Mouse (Mus musculus): ENCODE measurements around the gene Ppwd1.
"Not testable (repeated sequence)": the region's sequence is repeated elsewhere in the genome, so short reads cannot be mapped to it uniquely, and the experiment has no call there.

Gene Ppwd1

DNA sequence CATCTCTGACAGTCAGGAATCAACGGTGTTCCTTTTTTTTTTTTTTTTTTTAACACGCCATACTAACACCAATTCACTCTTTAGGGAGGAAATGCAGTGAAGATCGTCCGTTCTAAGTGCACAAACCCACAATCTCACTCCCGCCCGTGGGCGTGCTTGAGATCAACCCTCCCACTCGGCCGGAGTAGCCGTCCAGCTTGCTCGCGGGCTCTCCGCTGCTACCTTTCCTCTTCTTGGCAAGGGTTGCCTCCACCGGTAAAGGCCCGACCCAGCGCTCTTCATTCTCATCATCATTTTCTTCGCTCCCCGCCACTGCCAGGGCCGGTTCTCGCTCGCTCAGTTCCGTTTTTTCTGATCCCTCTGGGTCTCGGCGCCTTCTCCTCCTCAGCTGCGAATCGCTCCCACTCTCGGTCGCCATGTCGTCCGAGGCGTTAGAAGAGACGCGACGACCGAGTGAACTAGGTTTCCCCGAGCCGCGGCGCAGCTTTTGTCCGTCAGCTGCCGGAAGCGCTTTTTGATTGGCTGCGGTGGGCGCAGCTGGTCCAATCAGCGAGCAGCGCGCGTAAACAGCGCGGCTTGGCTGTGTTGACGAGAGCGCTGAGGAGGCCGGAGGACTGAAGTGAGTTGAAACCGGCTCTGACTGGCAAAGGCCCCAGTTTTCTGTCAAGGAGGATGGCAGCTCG is at the start of gene Ppwd1, which contains the start of gene Cenpk:
Ppwd1 (minus strand) TSS at position 460 of the 683 bp plus-strand sequence.
Cenpk (plus strand) TSS at position 228 of the 683 bp plus-strand sequence.
- peak; percentile 96 for DNase-seq

DNA sequence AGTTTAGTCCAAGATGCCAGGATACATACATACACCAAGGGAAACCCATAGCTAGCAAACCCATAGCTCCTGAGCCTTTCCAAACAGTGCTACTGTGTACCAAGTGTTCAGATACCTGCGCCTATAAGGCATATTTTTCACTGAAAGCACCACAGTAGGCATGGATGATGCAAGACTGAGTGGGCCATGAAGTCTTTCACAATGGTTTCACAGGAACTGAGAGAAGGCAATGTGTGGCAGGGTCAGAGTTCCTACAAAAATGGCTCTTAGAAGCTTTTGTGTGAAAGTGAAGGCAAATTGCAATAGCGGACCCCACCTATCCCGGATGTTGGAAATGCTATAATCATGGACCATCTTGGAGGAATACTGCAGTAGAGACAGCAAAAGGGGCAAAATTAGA is 30.4 kb upstream of the Ppwd1 start:
- no peak for DNase-seq

DNA sequence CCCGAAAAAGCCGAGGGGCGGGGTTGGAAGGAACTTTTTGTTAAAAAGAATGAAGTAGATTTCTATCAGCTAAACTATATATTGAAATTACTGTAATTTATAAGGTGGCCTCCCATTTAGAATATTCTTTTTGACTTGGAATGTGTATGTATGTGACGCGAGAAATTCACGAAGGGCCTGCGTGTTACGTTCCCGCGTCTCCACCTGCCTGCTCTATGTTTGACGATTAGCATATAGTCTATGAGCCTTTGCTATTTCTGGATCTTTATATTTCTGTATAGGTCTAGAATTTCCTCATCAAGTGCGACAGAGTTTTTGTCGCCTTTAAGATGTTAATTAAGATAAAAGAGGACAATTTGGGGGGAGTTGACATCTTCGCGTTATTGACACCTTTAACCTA is 538 bp upstream of the Ppwd1 start:
- peak; percentile 45 for DNase-seq

DNA sequence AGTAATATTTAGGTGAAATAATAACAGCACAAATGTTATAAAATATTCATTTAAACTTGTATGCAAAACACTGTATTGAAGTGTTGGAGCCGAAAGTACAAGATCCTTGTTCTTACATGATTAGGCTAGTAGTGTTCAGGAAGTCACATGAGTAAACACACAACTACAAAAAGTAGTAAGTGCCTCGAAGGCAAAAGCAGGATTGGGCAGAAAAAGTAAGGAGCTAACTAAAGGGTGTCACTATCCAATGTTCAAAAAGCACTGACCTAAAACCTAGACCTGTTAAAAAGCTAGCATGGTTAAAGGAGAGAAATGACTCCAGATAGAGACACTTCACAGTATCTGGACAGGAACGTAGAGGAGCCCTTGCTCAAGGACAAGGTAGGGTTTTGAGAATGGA is 1.2 kb downstream of the Ppwd1 start:
- no peak for DNase-seq

DNA sequence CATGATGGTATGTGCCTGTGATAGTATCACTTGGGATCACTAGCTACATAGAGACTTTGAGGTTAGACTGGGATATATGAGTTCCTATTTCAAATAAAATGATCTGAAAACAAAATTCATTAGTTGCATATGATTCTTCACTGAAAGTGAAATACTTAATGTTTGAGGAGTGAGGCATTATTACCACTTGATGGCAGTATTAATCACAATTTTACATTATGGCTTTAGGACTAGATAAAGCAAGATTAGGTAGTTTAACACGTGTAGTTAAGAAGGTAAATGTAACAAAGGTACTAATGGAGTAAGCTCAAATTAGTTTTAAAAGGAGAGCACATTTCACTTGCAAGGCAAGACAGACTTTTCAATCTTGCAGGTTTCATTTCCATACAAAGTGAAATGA is 24.3 kb downstream of the Ppwd1 start:
- no peak for DNase-seq

DNA sequence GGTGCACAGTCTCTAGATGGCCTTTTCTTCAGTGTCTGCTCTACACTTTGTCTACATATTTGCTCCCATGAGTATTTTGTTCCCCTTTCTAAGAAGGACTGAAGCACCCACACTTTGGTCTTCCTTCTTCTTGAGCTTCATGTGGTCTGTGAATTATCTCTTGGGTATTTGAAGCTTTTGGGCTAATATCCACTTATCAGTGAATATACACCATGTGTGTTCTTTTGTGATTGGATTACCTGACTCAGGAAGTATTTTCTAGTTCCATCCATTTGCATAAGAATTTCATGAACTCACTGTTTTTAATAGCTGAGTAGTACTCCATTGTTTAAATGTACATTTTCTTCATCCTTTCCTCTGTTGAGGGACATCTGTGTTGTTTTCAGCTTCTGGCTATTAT is 32.8 kb downstream of the Ppwd1 start:
- DNase-seq, result not testable (repeated sequence)

DNA sequence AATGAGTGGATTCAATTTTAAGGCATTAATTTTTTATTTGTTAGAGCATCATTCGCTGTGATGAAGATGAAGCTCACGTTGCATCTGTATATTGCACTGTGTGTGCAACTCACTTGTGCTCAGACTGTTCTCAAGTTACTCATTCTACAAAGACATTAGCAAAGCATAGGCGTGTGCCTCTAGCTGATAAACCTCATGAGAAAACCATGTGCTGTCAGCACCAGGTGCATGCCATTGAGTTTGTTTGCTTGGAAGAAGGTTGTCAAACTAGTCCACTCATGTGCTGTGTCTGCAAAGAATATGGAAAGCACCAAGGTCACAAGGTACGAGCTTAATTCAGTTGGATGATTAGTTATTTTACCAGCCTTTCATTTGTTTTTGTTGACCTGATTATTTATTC is 41.3 kb downstream of the Ppwd1 start:
- no peak for DNase-seq

DNA sequence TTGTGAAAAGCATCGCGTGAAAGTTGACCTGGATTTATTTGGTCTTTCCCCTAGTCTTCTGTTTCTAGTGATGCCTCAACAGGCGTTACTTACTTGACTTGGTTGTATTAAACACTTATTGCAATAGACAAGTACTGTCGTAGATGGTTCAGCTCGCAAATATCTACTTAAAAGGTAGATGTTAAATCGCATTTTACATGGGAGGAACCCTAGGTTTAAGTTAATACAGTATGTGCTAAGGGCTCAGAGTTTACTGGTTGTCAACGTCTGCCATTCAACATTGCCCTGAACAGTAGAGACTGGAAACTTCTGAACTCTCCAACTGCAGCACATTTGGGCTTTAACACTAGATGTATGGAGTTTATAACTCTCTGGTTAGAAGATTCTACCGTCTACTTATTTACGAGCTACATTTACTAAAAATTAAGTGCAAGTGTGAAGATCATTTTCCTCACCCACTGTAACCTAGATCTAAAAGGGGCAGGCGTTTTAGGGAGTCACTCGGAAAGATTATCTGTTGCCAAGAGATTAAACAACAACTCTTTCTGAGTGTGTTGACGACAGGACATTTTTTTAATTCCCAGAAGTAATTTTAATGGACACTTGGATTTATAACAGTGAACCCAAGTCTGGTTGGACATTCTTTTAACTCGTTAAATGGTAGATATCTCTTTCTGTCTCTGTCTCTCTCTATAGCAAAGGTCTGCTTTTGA is 49.3 kb downstream of the Ppwd1 start:
- DNase-seq, result peak; percentile 6

DNA sequence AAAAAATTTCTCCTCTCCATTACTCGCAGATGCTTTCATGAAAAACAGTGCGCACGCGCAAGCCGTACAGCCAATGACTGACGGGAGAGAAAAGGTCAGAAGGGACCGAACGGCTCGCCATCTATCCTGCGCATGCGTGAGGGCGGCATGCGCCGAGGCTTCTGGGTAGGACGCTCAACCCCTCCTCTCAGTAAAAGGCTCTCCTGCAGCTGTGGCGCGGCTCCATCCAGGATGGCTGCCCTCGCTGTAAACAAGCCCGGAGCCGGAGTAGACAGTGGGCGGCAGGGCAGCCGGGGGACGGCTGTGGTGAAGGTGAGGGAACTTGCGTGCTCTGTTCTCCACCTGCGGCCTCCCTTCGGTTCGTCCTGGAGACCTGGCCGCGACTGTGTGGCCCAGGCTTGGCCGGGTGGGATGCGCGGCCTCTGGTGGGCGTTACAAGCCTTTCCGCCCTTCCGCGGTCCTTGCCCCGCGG is 50.0 kb downstream of the Ppwd1 start, which contains the start of gene Trim23:
Trim23 (plus strand) TSS at position 148 of the 472 bp plus-strand sequence.
- DNase-seq, result peak; percentile 98

DNA sequence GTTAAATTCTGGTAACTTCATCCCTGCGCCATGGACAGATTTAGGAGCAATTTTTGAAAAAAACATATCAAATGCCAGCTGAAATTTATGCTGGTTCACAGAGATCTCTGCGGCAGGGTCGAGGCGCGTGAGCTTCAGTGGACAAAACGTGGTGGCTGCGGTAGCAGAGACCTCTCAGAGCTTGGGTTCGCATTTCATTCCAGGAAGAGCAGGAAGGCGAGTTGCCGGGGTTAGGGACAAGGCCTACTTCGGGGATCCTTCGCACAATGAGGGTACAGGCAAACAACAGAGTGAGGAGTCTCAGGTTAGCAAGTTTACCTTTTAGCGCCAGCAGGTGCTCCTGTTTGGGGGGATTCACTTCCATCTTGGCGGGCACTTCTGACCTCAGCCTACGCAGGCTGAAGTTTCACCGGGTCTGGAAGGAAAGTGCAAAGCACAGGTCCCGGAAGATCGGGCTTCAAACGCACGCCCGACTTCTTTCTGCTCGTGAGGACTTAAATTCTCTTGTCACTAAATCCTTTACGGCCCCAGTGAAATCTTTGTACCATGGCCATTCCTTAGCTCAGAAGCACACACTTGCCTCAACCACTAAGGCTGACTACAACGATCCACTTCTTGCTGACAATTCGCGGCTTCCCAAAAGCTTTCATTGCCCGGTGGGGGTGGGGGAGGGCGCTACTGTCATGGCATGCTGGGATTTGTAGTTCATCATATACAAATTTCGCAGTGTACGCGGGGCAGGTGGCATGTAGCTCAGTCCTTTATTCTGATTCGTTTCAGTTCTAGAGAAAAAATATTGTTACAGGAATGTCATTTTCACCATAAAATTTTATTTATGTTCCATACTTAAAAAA is 50.6 kb downstream of the Ppwd1 start, which contains the start of gene Trappc13:
Trappc13 (minus strand) TSS at position 674 of the 854 bp plus-strand sequence.
- DNase-seq, result peak; percentile 91

DNA sequence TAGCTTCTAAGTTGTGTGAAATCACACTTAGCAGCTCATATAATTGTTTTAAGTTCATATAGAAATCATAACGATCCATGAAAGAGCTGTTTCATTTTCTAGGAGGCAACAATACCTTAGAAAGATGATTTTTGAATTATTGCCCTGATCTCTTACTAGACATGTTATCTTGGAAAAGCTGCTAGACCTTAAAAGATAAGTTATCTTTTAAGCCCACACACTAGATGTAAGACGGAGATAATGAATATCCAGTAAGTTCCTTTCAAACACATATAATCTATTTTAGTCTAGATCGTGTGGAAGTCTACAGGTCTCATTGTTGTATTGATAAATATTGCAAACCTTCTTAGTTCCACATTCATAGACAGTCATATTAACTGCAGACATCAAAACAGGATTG is 51.8 kb downstream of the Ppwd1 start:
- DNase-seq, result no peak

DNA sequence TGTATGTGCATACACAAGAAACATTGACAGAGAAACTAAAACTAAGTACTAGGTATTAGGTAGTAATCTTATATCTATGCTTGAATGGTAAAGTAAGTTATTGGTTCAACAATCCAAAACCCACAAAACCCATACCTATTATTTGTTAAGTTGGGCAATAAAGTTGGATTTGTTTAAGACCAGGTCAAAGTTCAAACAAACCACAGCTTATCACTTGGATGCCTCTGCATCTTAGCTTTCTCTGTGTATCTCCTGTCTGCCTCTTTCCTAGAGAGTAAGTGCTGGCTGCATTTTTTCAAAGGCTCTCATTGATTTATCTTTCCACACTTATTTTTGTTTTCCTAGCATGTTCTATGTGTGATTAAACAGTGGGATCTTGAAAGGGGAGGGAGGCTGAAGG is 56.1 kb downstream of the Ppwd1 start:
- DNase-seq, result no peak

DNA sequence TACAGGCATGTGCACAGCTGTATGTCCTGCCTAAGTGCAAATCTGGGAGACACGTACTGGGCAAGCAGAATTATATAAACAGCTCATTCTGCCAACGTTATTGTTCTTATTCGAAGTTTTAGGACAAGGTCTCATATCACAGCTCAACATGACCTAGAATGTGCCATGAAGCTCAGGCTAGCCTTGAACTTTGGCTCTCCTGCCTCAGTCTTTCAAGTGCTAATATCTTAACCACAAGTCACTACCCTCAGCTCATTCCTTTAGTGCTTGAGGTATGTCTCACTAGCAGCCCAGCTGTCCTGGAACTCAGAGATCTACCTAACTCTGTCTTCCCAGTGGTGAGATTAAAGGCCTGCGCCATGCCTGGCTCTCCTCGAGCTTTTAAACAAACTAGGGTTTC is 56.9 kb downstream of the Ppwd1 start:
- no peak for DNase-seq

DNA sequence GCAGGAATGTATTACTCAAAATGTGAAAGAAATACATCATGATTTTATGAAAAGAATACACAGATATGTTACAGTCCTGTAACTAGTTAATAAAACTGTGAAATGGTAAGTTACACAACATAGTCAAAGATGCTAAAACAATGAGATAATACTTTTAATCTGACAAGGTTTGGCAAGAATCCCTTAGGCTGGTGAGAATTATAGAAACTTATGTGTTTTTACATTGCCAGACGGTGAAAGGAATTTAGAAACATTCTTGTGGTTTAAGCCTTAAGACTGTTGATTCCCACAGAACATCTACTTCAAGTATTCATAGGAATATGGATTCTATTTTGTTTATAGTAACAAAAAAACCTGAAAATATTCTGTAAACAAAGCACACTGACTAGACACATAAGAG is 73.0 kb downstream of the Ppwd1 start:
- no peak for DNase-seq

Data from liver (tissue).